Mouse (Mus musculus): ENCODE measurements around the gene Abhd6.

The Abhd6 gene

GRCm38 (mm10) chr14:8002432-8003092, at the start of gene Abhd6:
Gene Abhd6 (plus strand): TSS chr14:8002902.
- CTCF ChIA-PET: interaction anchor here (0.6 to 0.8 kb wide), 3 partner anchors 14 to 429 kb away, joined by 4 to 25 read pairs (median 9); no protein-coding TSS in a partner anchor

GRCm38 (mm10) chr14:7954071-7954471, 48.6 kb upstream of the Abhd6 start:
- CTCF ChIA-PET: interaction anchor here (0.7 kb wide), 1 partner anchor 14 kb away, joined by 3 read pairs; no protein-coding TSS in a partner anchor

- CTCF ChIA-PET: no interaction called here
These were observed 46.3 kb upstream of the Abhd6 start for GRCm38 (mm10) chr14:7956427-7956826.

GRCm38 (mm10) chr14:7957049-7957448, 45.7 kb upstream of the Abhd6 start, which contains the start of gene Gm45521:
Gene Gm45521 (plus strand): TSS chr14:7957288.
- CTCF ChIA-PET: no interaction called here

GRCm38 (mm10) chr14:7960616-7961015, 42.1 kb upstream of the Abhd6 start:
- CTCF ChIA-PET: no interaction called here

- CTCF ChIA-PET: no interaction called here
These were observed 41.0 kb upstream of the Abhd6 start for GRCm38 (mm10) chr14:7961714-7962113.

GRCm38 (mm10) chr14:7962626-7963025, 40.1 kb upstream of the Abhd6 start:
- CTCF ChIA-PET: no interaction called here

- CTCF ChIA-PET: no interaction called here
These were observed 39.5 kb upstream of the Abhd6 start for GRCm38 (mm10) chr14:7963160-7963559.

GRCm38 (mm10) chr14:7964219-7964889, 38.3 kb upstream of the Abhd6 start:
- CTCF ChIA-PET: no interaction called here

- CTCF ChIA-PET: interaction anchor here (0.6 kb wide), 1 partner anchor 25 kb away, joined by 3 read pairs; no protein-coding TSS in a partner anchor
These were observed 30.7 kb upstream of the Abhd6 start for GRCm38 (mm10) chr14:7971889-7972493.

GRCm38 (mm10) chr14:7974643-7975042, 28.1 kb upstream of the Abhd6 start:
- CTCF ChIA-PET: no interaction called here

- CTCF ChIA-PET: no interaction called here
These were observed 27.5 kb upstream of the Abhd6 start for GRCm38 (mm10) chr14:7975177-7975576.

GRCm38 (mm10) chr14:7977471-7977870, 25.2 kb upstream of the Abhd6 start:
- CTCF ChIA-PET: no interaction called here

- CTCF ChIA-PET: no interaction called here
These were observed 24.5 kb upstream of the Abhd6 start for GRCm38 (mm10) chr14:7978183-7978582.

- CTCF ChIA-PET: no interaction called here
These were observed 21.5 kb upstream of the Abhd6 start for GRCm38 (mm10) chr14:7981226-7981625.

- CTCF ChIA-PET: interaction anchor here (0.7 to 1.1 kb wide), 2 partner anchors 21 to 149 kb away, joined by 3 to 5 read pairs; no protein-coding TSS in a partner anchor
These were observed 15.8 kb upstream of the Abhd6 start for GRCm38 (mm10) chr14:7986913-7987312.

GRCm38 (mm10) chr14:7989371-7989770, 13.3 kb upstream of the Abhd6 start:
- CTCF ChIA-PET: no interaction called here

- CTCF ChIA-PET: no interaction called here
These were observed 12.7 kb upstream of the Abhd6 start for GRCm38 (mm10) chr14:7989961-7990360.

GRCm38 (mm10) chr14:7991108-7991776, 11.5 kb upstream of the Abhd6 start:
- CTCF ChIA-PET: interaction anchor here (0.9 kb wide), 1 partner anchor 12 kb away, joined by 3 read pairs; no protein-coding TSS in a partner anchor

- CTCF ChIA-PET: interaction anchor here (0.6 to 0.9 kb wide), 2 partner anchors 12 to 103 kb away, joined by 3 to 4 read pairs; no protein-coding TSS in a partner anchor
These were observed 10.5 kb upstream of the Abhd6 start for GRCm38 (mm10) chr14:7992158-7992557.

GRCm38 (mm10) chr14:7994271-7994767, 8.4 kb upstream of the Abhd6 start, which contains the start of gene Dnase1l3:
Gene Dnase1l3 (minus strand): TSS chr14:7994573.
- CTCF ChIA-PET: interaction anchor here (0.5 to 1.9 kb wide), 4 partner anchors 12 to 353 kb away, joined by 3 to 4 read pairs (median 3); no protein-coding TSS in a partner anchor

Data from spleen, embryonic (tissue).